Mouse (Mus musculus) adrenal gland, postnatal 25 days (tissue): ENCODE data around the gene Clec16a. TPM values are rescaled to one million over a fixed set of nuclear protein-coding genes. Genes with fewer than 3 reads are reported as not detected.

ENCODE experiments used
- DNase-seq: peaks from one replicate; pipeline ENCODE4 v3.0.0; 2021; ENCODE audit warnings: mixed read lengths
- total RNA-seq: library from RNA; stranded (reverse); gene quantifications from 2 replicates; pipeline ENCODE4 v1.2.3, GENCODE M21; 2021

Clec16a gene
- total RNA-seq, 1 experiment from 2014 or later, result 44.2 TPM

GRCm38 (mm10) chr16:10683193-10684000 lies 138.3 kb downstream of the Clec16a start:
- no peak for DNase-seq

- no peak for DNase-seq
These were observed 144.7 kb downstream of the Clec16a start for GRCm38 (mm10) chr16:10689748-10690318.

DNA sequence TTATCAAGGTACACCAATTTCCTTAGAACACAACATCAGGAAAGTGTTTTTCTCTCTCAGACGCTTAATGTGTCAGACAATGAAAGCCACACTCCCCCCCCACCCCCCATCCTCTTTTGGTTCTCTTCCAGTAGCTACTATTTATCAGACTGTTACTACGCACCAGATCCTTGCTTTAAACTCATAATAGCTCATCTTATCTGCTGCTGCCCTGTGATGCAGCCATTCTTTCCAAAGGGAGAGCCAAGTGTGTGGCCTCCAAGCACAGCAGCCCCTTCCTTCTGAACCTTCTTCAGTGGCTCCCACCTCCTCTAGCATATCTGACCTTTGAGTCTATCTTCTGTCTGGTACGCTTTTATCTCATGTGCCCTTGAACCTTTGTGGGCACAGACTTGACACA lies 145.3 kb downstream of the Clec16a start:
- DNase-seq, result no peak

DNA sequence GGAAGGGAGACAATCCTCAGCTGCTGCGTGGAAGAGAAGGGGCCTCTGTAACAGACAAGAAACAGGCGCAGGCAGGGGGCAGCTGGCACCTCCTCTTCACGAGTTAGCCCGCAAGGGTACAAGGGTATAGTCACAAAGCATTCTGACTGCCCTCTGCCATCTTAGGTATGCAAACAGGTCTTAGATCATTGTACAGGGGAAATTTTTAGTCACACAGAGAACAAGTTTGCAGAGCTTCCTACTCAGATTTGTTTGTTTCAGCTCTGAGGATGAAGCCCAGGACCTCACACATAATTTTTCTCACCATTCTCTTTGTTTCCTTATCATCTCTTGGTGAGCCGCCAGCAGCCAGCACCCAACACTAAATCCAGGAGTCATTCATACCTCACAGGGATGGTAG lies 146.6 kb downstream of the Clec16a start:
- DNase-seq, result no peak

DNA sequence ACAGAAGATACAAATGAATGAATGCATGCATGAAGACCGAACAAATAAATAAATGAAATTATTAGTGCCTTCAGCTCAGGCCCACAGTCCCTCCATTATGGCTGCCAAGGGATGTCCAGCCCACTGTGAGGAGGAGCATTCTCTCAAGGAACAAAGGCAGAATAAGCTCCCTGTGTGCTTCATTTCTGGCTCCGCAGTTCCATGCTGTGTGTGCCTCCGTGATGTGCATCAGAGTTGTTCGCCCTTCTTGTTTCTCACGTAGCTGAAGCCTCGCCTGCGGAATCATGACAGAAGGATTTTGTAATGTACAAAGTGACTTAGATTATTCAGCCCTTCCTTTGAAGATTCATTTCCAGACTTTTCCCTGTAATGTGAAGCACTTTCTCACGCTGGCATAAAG lies 147.7 kb downstream of the Clec16a start:
- DNase-seq, result no peak

GRCm38 (mm10) chr16:10693424-10693823 lies 148.3 kb downstream of the Clec16a start:
- no peak for DNase-seq

DNA sequence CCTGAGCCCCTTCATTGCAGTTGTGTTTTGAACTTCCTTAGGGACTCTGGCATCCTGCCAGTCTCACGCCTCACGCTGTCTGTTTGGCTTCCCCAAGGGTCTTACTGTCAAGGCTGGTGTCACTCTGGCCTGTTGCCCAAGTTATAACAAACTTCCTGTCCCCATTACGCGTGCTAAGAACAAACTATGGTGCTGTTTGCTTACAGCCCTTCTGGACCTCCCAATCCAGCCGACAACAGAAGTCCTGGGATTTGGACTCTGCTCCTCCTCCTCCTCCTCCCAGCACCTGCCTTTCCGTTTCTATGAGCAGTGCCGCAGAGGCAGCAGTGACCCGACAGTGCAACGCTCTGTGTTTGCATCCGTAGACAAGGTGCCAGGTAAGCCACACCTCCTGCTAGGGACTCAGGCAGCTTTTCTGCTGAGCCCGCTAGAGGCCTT lies 149.3 kb downstream of the Clec16a start:
- no peak for DNase-seq

- no peak for DNase-seq
These were observed 152.9 kb downstream of the Clec16a start for GRCm38 (mm10) chr16:10697861-10698659.

- no peak for DNase-seq
These were observed 154.2 kb downstream of the Clec16a start for GRCm38 (mm10) chr16:10699316-10699715.

GRCm38 (mm10) chr16:10700160-10700559 lies 155.0 kb downstream of the Clec16a start:
- DNase-seq, result no peak

DNA sequence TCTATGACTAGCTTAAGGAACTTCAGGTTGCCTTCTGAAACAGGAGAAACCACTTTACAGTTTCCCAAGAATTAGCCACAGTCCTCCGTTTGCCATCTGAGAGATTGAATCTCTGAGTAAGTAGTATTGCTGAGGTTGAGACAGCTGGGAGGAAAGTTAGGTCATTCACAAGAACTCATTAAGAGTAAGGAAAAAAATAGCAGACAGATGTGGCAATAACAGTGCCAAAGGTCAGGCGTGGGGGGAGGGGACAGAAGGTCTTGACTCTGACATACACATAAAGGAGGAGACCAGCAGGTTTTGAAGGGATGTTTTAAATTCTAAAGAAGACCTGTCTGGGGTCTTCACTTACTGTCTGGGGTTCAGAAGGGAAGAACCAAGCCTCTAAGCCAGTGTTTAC lies 157.3 kb downstream of the Clec16a start:
- peak; percentile 31 for DNase-seq

DNA sequence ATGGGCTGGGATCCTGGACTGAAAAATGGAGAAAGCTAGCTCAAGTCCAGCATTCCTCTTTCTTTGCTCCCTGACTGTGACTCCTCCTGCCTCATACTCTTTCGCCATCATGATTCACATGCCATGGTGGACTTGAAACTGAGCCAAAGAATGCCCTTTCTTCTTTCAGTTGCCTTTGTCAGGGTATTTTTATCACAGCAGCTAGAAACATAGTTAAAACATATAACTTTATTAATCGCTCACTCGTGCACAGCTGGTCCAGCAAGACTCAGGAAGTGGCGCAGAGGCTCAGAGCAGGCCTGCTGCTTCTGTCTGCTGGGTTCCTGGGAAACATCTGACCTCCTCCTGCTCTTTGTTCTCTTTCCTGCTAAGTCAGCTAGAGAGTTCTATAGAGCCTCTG lies 158.8 kb downstream of the Clec16a start:
- no peak for DNase-seq

DNA sequence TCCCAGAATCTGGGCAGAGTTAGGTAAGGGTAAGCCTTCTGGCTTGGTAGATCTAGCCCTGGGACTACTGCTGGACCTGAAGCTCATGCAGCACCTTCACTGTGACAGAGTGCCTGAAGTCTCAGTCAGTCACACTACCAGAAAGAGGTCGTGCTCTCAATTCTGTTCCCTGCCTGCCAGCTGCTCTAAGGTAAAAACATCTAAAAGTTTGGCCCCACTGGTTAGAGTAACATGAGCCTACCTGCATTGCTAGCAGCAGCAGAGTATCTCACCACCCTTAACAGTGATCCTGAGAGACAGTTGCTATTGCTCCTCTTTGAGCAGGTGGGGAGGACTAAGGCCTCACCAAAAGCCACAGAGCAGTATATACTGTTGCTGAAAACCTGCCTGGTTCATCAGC lies 160.3 kb downstream of the Clec16a start:
- DNase-seq, result no peak

GRCm38 (mm10) chr16:10711524-10711923 lies 166.4 kb downstream of the Clec16a start:
- DNase-seq, result no peak

GRCm38 (mm10) chr16:10713041-10713440 lies 167.9 kb downstream of the Clec16a start:
- peak; percentile 56 for DNase-seq

GRCm38 (mm10) chr16:10713441-10714239 lies 168.5 kb downstream of the Clec16a start:
- DNase-seq, result peak; percentile 88

- no peak for DNase-seq
These were observed 170.1 kb downstream of the Clec16a start for GRCm38 (mm10) chr16:10715211-10715610.

DNA sequence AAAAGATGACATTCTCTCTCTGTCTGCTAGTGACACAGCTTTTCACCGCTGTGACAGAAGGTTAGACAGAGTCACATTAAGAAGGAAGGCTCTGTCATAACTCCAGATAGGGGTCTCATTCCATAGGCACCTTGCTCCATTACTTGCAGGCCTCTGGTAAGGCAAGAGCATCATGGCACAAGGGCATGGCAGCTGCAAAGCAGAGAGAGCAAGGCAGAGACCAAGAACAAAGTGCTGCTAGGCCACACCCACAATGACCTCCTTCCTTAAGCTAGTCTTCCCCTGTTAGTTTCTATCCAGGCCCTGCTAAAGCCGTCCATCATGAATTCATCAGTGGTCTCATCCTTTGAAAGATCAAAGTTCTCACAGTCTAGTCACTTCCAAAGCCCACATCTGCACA lies 170.5 kb downstream of the Clec16a start:
- DNase-seq, result no peak

DNA sequence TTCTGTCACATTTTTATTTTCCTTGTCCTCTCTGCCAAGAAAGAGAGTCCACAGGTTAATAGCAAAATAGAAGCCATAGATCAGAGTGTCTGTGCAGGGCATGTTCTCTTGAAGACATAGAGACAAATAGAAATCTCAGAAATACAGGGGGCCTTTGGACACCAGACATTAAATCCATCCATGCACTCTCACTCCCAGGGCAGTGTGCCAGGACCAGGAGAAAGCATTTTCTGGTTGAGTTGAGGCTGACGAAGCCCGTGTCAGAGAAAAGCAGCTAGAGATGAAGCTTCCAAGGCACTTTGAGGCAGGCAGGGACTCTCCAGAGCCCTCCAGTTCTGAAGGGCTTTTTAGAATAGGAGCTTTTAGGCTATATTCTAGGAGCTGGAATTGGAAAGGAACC lies 171.6 kb downstream of the Clec16a start:
- DNase-seq, result no peak

- no peak for DNase-seq
These were observed 174.8 kb downstream of the Clec16a start for GRCm38 (mm10) chr16:10719971-10720370.

DNA sequence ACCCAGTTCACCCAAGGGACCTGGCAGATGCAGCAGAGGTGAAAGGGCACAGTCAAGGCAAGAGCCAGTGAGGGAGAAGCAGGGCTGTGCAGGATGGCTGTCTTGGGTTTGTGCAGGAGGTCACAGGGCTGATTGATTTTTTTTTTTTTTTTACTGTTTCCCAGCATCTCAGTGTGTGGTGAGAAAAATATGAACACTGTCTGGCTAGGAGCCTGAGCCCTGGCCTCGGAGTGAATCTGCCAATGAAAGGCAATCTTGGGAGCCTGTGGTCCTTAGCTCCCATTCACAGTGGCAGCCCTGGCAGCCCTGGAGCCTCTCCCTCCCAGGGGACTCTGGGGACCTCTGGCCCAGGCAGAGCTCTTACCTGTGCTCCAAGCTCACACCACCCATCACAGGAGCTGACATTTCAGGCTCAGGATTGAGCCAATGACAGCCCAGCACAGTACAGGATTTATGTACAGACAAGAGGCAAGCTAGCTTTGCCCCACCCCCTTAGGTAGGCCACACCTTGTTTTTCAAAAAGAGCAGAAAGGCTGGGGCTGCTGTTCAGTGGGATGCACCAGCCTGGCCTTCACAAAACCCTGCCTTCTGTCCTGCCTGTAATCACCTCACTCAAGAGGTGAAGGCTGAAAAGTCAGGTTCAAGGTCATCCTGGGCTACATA lies 177.9 kb downstream of the Clec16a start:
- DNase-seq, result no peak
